Mouse (Mus musculus) embryonic facial prominence, embryonic 12.5 days (tissue): Measurements from ENCODE around the gene Ppfia4. TPM values are rescaled to one million over a fixed set of nuclear protein-coding genes. Genes with fewer than 3 reads are reported as not detected.
A peak's percentile ranks its signal among the peaks of the same experiment; 100 is the strongest.

Experiments
- ATAC-seq: fragments of 200-750 bp; cut with Nextera tagmentation; 2 replicates; pipeline ENCODE4 v1.8.0; 2017; ENCODE audit not compliant: insufficient number of reproducible peaks, insufficient read depth, low FRiP score, low TSS enrichment
- H3K27ac ChIP-seq: fragments of 300-500 bp; sonication (generic); 2 replicates; pipeline ENCODE4 v1.5.1; 2016; ENCODE audit warnings: mild to moderate bottlenecking
- H3K27me3 ChIP-seq: fragments of 300-500 bp; sonication (generic); 2 replicates; pipeline ENCODE4 v1.6.1; 2016; ENCODE audit warnings: mild to moderate bottlenecking, moderate library complexity
- H3K36me3 ChIP-seq: fragments of 300-500 bp; sonication (generic); 2 replicates; pipeline ENCODE4 v1.6.1; 2016; ENCODE audit warnings: mild to moderate bottlenecking
- H3K4me1 ChIP-seq: fragments of 300-500 bp; sonication (generic); 2 replicates; pipeline ENCODE4 v1.6.1; 2016
- H3K4me2 ChIP-seq: fragments of 300-500 bp; sonication (generic); replicated peaks from 2 replicates; pipeline ENCODE4 v1.6.1; 2016; ENCODE audit warnings: mild to moderate bottlenecking, moderate library complexity
- H3K4me3 ChIP-seq: fragments of 300-500 bp; sonication (generic); 2 replicates; pipeline ENCODE4 v1.5.1; 2016; ENCODE audit warnings: mild to moderate bottlenecking
- H3K9ac ChIP-seq: fragments of 300-500 bp; sonication (generic); 2 replicates; pipeline ENCODE4 v1.6.1; 2016; ENCODE audit warnings: mild to moderate bottlenecking, moderate library complexity
- H3K9me3 ChIP-seq: fragments of 300-500 bp; sonication (generic); 2 replicates; pipeline ENCODE4 v1.6.1; 2016; ENCODE audit warnings: mild to moderate bottlenecking, moderate library complexity
- WGBS: fragments of 180-500 bp; shearing (Covaris S2); methylation state at CpG from one replicate; pipeline ENCODE4 v1.1.7; 2016; 5-methylcytosine and 5-hydroxymethylcytosine counted together
- polyA plus RNA-seq: library from polyadenylated mRNA; unstranded; fragments of >200 nt; fragmentation: Nextera tagmentation; extraction: Ambion mirVana; gene quantifications from 2 replicates; pipeline ENCODE4 v1.2.1, GENCODE M21; 2016

Ppfia4 gene
- polyA plus RNA-seq, 1 experiment from 2014 or later, result 7.0 TPM

GRCm38 (mm10) chr1:134282342-134282741 is 50.4 kb downstream of the Ppfia4 start:
- H3K27ac ChIP-seq, result no peak overlapping the region
- 67% methylated on average over 3 of the region's 3 CpGs for WGBS
- 0 out of 2 replicates have a peak, but pooled peaks cover 2% of the 10 kb centered on the region for H3K27me3 ChIP-seq
- H3K4me1 ChIP-seq, result peaks cover 5% of the 10 kb centered on the region; the same call in 1 of the 2 replicates
- H3K4me3 ChIP-seq, result no peak overlapping the region
- no peaks in the 10 kb centered on the region for H3K36me3 ChIP-seq
- no peak overlapping the region for H3K9ac ChIP-seq
- H3K9me3 ChIP-seq, result no peaks in the 10 kb centered on the region
- ATAC-seq, result no peak
- H3K4me2 ChIP-seq, result no peak overlapping the region

GRCm38 (mm10) chr1:134281563-134281962 is 51.2 kb downstream of the Ppfia4 start:
- no peak overlapping the region for H3K4me3 ChIP-seq
- peaks cover 5% of the 10 kb centered on the region; the same call in 1 of the 2 replicates for H3K4me1 ChIP-seq
- H3K27ac ChIP-seq, result no peak overlapping the region
- 0 out of 2 replicates have a peak, but pooled peaks cover under 1% of the 10 kb centered on the region for H3K27me3 ChIP-seq
- 68% methylated on average over 4 of the region's 4 CpGs for WGBS
- H3K9ac ChIP-seq, result no peak overlapping the region
- no peaks in the 10 kb centered on the region for H3K9me3 ChIP-seq
- no peaks in the 10 kb centered on the region for H3K36me3 ChIP-seq
- no peak overlapping the region for H3K4me2 ChIP-seq
- no peak for ATAC-seq

GRCm38 (mm10) chr1:134280174-134280573 is 52.6 kb downstream of the Ppfia4 start:
- Histone ChIP-seq H3K4me2 (no peak overlapping the region), H3K36me3 (no peaks in the 10 kb centered on the region), H3K4me3 (no peak overlapping the region), H3K9me3 (no peaks in the 10 kb centered on the region), H3K27me3 (no peaks in the 10 kb centered on the region), H3K9ac (no peak overlapping the region), H3K27ac (no peak overlapping the region), H3K4me1 (peaks cover 5% of the 10 kb centered on the region; the same call in 1 of the 2 replicates)
- no peak for ATAC-seq
- 76% methylated on average over 5 of the region's 5 CpGs for WGBS

GRCm38 (mm10) chr1:134276823-134277222 is 55.9 kb downstream of the Ppfia4 start:
- H3K4me1 ChIP-seq, result peaks cover 8% of the 10 kb centered on the region; the same call in 1 of the 2 replicates
- H3K9ac ChIP-seq, result no peak overlapping the region
- no peak overlapping the region for H3K4me2 ChIP-seq
- no peak for ATAC-seq
- no peak overlapping the region for H3K4me3 ChIP-seq
- H3K27ac ChIP-seq, result no peak overlapping the region
- no peaks in the 10 kb centered on the region for H3K36me3 ChIP-seq
- no peaks in the 10 kb centered on the region for H3K9me3 ChIP-seq
- H3K27me3 ChIP-seq, result no peaks in the 10 kb centered on the region
- WGBS, result 77% methylated on average over 7 of the region's 7 CpGs

GRCm38 (mm10) chr1:134275616-134276464 is 56.9 kb downstream of the Ppfia4 start:
- H3K4me1 ChIP-seq, result peaks cover 8% of the 10 kb centered on the region; the same call in 1 of the 2 replicates
- no peak overlapping the region for H3K4me2 ChIP-seq
- H3K27ac ChIP-seq, result no peak overlapping the region
- H3K9ac ChIP-seq, result no peak overlapping the region
- H3K4me3 ChIP-seq, result no peak overlapping the region
- H3K9me3 ChIP-seq, result no peaks in the 10 kb centered on the region
- H3K27me3 ChIP-seq, result no peaks in the 10 kb centered on the region
- no peaks in the 10 kb centered on the region for H3K36me3 ChIP-seq
- WGBS, result 75% methylated on average over 13 of the region's 13 CpGs
- no peak for ATAC-seq

GRCm38 (mm10) chr1:134274483-134274920 is 58.2 kb downstream of the Ppfia4 start:
- ATAC-seq, result no peak
- no peaks in the 10 kb centered on the region for H3K36me3 ChIP-seq
- no peak overlapping the region for H3K9ac ChIP-seq
- H3K4me1 ChIP-seq, result peaks cover 8% of the 10 kb centered on the region; the same call in 1 of the 2 replicates
- H3K9me3 ChIP-seq, result no peaks in the 10 kb centered on the region
- WGBS, result 78% methylated on average over 7 of the region's 7 CpGs
- H3K4me2 ChIP-seq, result no peak overlapping the region
- H3K27me3 ChIP-seq, result no peaks in the 10 kb centered on the region
- H3K27ac ChIP-seq, result no peak overlapping the region
- H3K4me3 ChIP-seq, result no peak overlapping the region

GRCm38 (mm10) chr1:134273493-134274395 is 59.0 kb downstream of the Ppfia4 start:
- H3K9ac ChIP-seq, result no peak overlapping the region

GRCm38 (mm10) chr1:134272754-134273250 is 59.9 kb downstream of the Ppfia4 start:
- Histone ChIP-seq H3K27ac (no peak overlapping the region), H3K36me3 (no peaks in the 10 kb centered on the region), H3K9ac (no peak overlapping the region), H3K4me3 (no peak overlapping the region), H3K9me3 (no peaks in the 10 kb centered on the region), H3K4me1 (peaks cover 8% of the 10 kb centered on the region; the same call in 1 of the 2 replicates), H3K27me3 (no peaks in the 10 kb centered on the region), H3K4me2 (no peak overlapping the region)
- 73% methylated on average over 5 of the region's 5 CpGs for WGBS
- ATAC-seq, result no peak

More at GRCm38 (mm10) chr1:134273493-134274395, 59.0 kb downstream of the Ppfia4 start:
- Histone ChIP-seq H3K4me1 (peaks cover 8% of the 10 kb centered on the region; the same call in 1 of the 2 replicates), H3K27ac (peak overlapping the region; percentile 30; the same call in 1 of the 2 replicates), H3K27me3 (no peaks in the 10 kb centered on the region), H3K4me3 (no peak overlapping the region), H3K4me2 (no peak overlapping the region), H3K9me3 (no peaks in the 10 kb centered on the region), H3K36me3 (no peaks in the 10 kb centered on the region)
- ATAC-seq, result no peak
- 37% methylated on average over 9 of the region's 9 CpGs for WGBS

GRCm38 (mm10) chr1:134270026-134270425 is 62.7 kb downstream of the Ppfia4 start:
- no peak overlapping the region for H3K9ac ChIP-seq
- no peak for ATAC-seq
- H3K27ac ChIP-seq, result no peak overlapping the region
- 70% methylated on average over 7 of the region's 7 CpGs for WGBS
- H3K4me1 ChIP-seq, result peaks cover 8% of the 10 kb centered on the region; the same call in 1 of the 2 replicates
- H3K9me3 ChIP-seq, result no peaks in the 10 kb centered on the region
- no peaks in the 10 kb centered on the region for H3K27me3 ChIP-seq
- H3K4me3 ChIP-seq, result no peak overlapping the region
- no peak overlapping the region for H3K4me2 ChIP-seq
- no peaks in the 10 kb centered on the region for H3K36me3 ChIP-seq

GRCm38 (mm10) chr1:134265797-134266196 is 66.9 kb downstream of the Ppfia4 start:
- no peak for ATAC-seq
- H3K27ac ChIP-seq, result no peak overlapping the region
- H3K9ac ChIP-seq, result no peak overlapping the region
- no peaks in the 10 kb centered on the region for H3K27me3 ChIP-seq
- H3K36me3 ChIP-seq, result no peaks in the 10 kb centered on the region
- no peak overlapping the region for H3K4me3 ChIP-seq
- no peak overlapping the region for H3K4me2 ChIP-seq
- H3K4me1 ChIP-seq, result no peaks in the 10 kb centered on the region
- peaks cover 7% of the 10 kb centered on the region; the same call in 1 of the 2 replicates for H3K9me3 ChIP-seq
- WGBS, result 43% methylated on average over 2 of the region's 2 CpGs

- H3K36me3 ChIP-seq, result no peaks in the 10 kb centered on the region
- no peak overlapping the region for H3K4me2 ChIP-seq
- ATAC-seq, result no peak
- no peaks in the 10 kb centered on the region for H3K4me1 ChIP-seq
- no peak overlapping the region for H3K9ac ChIP-seq
- H3K9me3 ChIP-seq, result peaks cover 12% of the 10 kb centered on the region; the same call in 1 of the 2 replicates
- H3K27me3 ChIP-seq, result no peaks in the 10 kb centered on the region
- no peak overlapping the region for H3K4me3 ChIP-seq
- H3K27ac ChIP-seq, result no peak overlapping the region
- WGBS, result 89% methylated on average over 6 of the region's 6 CpGs
Observed at GRCm38 (mm10) chr1:134264341-134264740, 68.4 kb downstream of the Ppfia4 start.
